Mouse (Mus musculus): Measurements from ENCODE around the gene Frmd6. TPM values are rescaled to one million over a fixed set of nuclear protein-coding genes. Genes with fewer than 3 reads are reported as not detected.

The Frmd6 gene
- total RNA-seq, 2 experiments from 2014 or later = 17.6 to 18.4 TPM

- no peak for TF ChIP-seq CTCF (conservative IDR thresholded peaks at IDR 0.05)
- no peak overlapping the region for H3K27ac ChIP-seq
- no peak for DNase-seq (ENCODE audit: low spot score in 2 of 2)
- H3K4me3 ChIP-seq = no peak overlapping the region
Observed at GRCm38 (mm10) chr12:70812822-70813465, 12.4 kb upstream of the Frmd6 start.

- H3K4me3 ChIP-seq = no peak overlapping the region
- H3K27ac ChIP-seq = no peak overlapping the region
- no peak for DNase-seq (ENCODE audit: low spot score in 2 of 2)
- no peak for TF ChIP-seq CTCF (conservative IDR thresholded peaks at IDR 0.05)
Observed at GRCm38 (mm10) chr12:70816731-70817130, 8.6 kb upstream of the Frmd6 start.

- Histone ChIP-seq H3K4me3 (no peak overlapping the region; the same call in 1 of the 2 replicates), H3K27ac (peak overlapping the region; percentile 100)
- DNase-seq (ENCODE audit: low spot score in 2 of 2) = no peak
- TF ChIP-seq CTCF (conservative IDR thresholded peaks at IDR 0.05) = no peak
Observed at GRCm38 (mm10) chr12:70824017-70824416, 1.3 kb upstream of the Frmd6 start.

- Histone ChIP-seq H3K4me3 (peak overlapping the region; percentile 78), H3K27ac (peak overlapping the region; percentile 100)
- TF ChIP-seq CTCF (conservative IDR thresholded peaks at IDR 0.05) = no peak
- peak in 1 of 2 experiments; percentile 19 for DNase-seq (ENCODE audit: low spot score in 2 of 2)
Observed at GRCm38 (mm10) chr12:70825651-70826317, 470 bp downstream of the Frmd6 start.

- Histone ChIP-seq H3K27ac (peak overlapping the region; percentile 100), H3K4me3 (peak overlapping the region; percentile 78)
- no peak for DNase-seq (ENCODE audit: low spot score in 2 of 2)
- no peak for TF ChIP-seq CTCF (conservative IDR thresholded peaks at IDR 0.05)
Observed at GRCm38 (mm10) chr12:70826318-70827072, 1.2 kb downstream of the Frmd6 start.

- peak overlapping the region; percentile 78 for H3K4me3 ChIP-seq
- DNase-seq (ENCODE audit: low spot score in 2 of 2) = no peak
- TF ChIP-seq CTCF (conservative IDR thresholded peaks at IDR 0.05) = no peak
- peak overlapping the region; percentile 24; the same call in 1 of the 2 replicates for H3K27ac ChIP-seq
Observed at GRCm38 (mm10) chr12:70827187-70827900, 2.0 kb downstream of the Frmd6 start.

- no peak overlapping the region for H3K27ac ChIP-seq
- DNase-seq (ENCODE audit: low spot score in 2 of 2) = no peak
- H3K4me3 ChIP-seq = peak overlapping the region; percentile 78
- TF ChIP-seq CTCF (conservative IDR thresholded peaks at IDR 0.05) = no peak
Observed at GRCm38 (mm10) chr12:70827901-70828271, 2.6 kb downstream of the Frmd6 start.

DNA sequence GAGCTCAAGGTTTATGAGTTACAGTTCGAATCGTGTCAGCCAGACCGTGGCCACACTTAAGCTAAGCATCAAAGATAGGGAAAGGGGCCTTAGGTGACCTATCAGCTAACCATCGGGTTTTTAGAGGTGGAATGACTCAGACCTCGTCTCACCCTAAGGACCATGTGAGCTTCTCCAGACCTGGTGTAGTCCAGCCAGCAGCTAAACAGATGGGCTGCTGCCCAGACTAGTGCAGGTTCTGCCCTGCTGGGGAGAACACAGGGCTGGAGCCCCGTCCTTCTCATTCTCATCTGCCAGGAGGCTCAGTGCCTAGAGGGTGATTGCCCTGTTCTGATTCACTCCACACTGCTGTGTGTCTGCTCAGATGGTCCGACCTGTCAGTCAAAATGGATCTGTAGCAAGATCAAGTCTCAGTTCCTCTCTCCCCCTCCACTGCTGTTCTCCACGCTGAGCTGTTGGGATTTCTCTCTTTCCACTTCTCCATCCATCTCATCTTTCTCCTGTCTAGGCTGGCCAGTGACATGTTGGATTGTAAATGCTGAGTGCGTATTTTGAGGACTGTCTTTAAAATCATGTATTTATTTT is 5.8 kb downstream of the Frmd6 start:
- Histone ChIP-seq H3K4me3 (no peak overlapping the region), H3K27ac (no peak overlapping the region)
- no peak for DNase-seq (ENCODE audit: low spot score in 2 of 2)
- TF ChIP-seq CTCF (conservative IDR thresholded peaks at IDR 0.05) = no peak

GRCm38 (mm10) chr12:70832216-70832998 is 7.1 kb downstream of the Frmd6 start:
- Histone ChIP-seq H3K27ac (no peak overlapping the region), H3K4me3 (no peak overlapping the region)
- TF ChIP-seq CTCF (conservative IDR thresholded peaks at IDR 0.05) = no peak
- DNase-seq (ENCODE audit: low spot score in 2 of 2) = no peak

- no peak overlapping the region for H3K4me3 ChIP-seq
Observed at GRCm38 (mm10) chr12:70833050-70833449, 7.7 kb downstream of the Frmd6 start.

DNA sequence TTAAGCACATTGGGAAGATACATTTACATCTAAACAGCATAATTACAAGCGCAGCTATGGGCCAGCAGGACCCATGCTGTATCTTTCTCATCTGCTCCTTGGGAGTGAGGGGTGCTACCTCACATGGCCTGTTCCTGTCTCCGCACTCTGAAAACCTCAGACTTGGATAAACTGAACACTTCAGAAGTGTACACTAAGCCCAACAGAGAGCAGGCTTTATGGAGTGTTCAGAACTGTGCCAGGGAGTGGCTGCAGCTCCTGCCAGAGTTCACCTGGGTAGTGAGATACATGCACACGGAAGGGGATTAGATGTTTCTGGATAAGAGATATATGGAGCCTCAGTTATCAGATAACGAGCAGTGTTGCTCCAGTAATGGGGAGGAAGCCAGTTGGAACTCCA is 8.7 kb downstream of the Frmd6 start:
- no peak overlapping the region for H3K27ac ChIP-seq
- DNase-seq (ENCODE audit: low spot score in 2 of 2) = no peak
- TF ChIP-seq CTCF (conservative IDR thresholded peaks at IDR 0.05) = no peak
- H3K4me3 ChIP-seq = no peak overlapping the region

More at GRCm38 (mm10) chr12:70833050-70833449, 7.7 kb downstream of the Frmd6 start:
- DNase-seq (ENCODE audit: low spot score in 2 of 2) = no peak
- no peak overlapping the region for H3K27ac ChIP-seq
- no peak for TF ChIP-seq CTCF (conservative IDR thresholded peaks at IDR 0.05)

- no peak overlapping the region for H3K4me3 ChIP-seq
- H3K27ac ChIP-seq = no peak overlapping the region
- no peak for TF ChIP-seq CTCF (conservative IDR thresholded peaks at IDR 0.05)
- no peak for DNase-seq (ENCODE audit: low spot score in 2 of 2)
Observed at GRCm38 (mm10) chr12:70835004-70835403, 9.7 kb downstream of the Frmd6 start.
